Mouse (Mus musculus) small intestine, adult 2 months (tissue): ENCODE data around the gene Antxr1. TPM values are rescaled to one million over a fixed set of nuclear protein-coding genes. Genes with fewer than 3 reads are reported as not detected.

Source experiments
- H3K27ac ChIP-seq: fragments of 200-500 bp; 2 replicates; pipeline ENCODE4 v1.5.1; 2012; ENCODE audit warnings: low read depth, low read length, control low read depth, inconsistent platforms; ENCODE audit not compliant: insufficient read depth
- H3K27me3 ChIP-seq: fragments of 200-500 bp; 2 replicates; pipeline ENCODE4 v1.6.1; 2012; ENCODE audit warnings: mild to moderate bottlenecking, moderate library complexity, low read length, inconsistent platforms; ENCODE audit not compliant: control insufficient read depth, insufficient read depth
- H3K36me3 ChIP-seq: fragments of 200-500 bp; 2 replicates; pipeline ENCODE4 v1.6.1; 2012; ENCODE audit warnings: mild to moderate bottlenecking, low read length, control low read depth, inconsistent platforms; ENCODE audit not compliant: control insufficient read depth, insufficient read depth
- H3K4me1 ChIP-seq: fragments of 200-500 bp; 2 replicates; pipeline ENCODE4 v1.6.1; 2012; ENCODE audit warnings: low read length, inconsistent platforms, mixed read lengths; ENCODE audit not compliant: control insufficient read depth, insufficient read depth, insufficient read length
- H3K4me3 ChIP-seq: fragments of 200-500 bp; 2 replicates; pipeline ENCODE4 v1.5.1; 2012; ENCODE audit warnings: low read depth, mild to moderate bottlenecking, control low read depth, inconsistent platforms, low read length, moderate library complexity
- CTCF ChIP-seq: fragments of 200-500 bp; IDR thresholded peaks from 2 replicates; pipeline ENCODE4 v1.5.1; 2012; ENCODE audit warnings: low read depth, mild to moderate bottlenecking, control low read depth, inconsistent platforms, low read length, moderate library complexity, mixed read lengths; ENCODE audit not compliant: insufficient replicate concordance, insufficient read length; ENCODE audit errors: extremely low read depth
- POLR2A ChIP-seq: fragments of 200-500 bp; IDR thresholded peaks from 2 replicates; pipeline ENCODE4 v1.6.1; 2012; ENCODE audit warnings: low read depth, mild to moderate bottlenecking, control low read depth, inconsistent platforms, low read length, moderate library complexity
- WGBS: fragments of 180-500 bp; shearing (Covaris S2); methylation state at CpG from one replicate; pipeline ENCODE4 v1.1.7; 2018; 5-methylcytosine and 5-hydroxymethylcytosine counted together
- polyA plus RNA-seq: library from polyadenylated mRNA; depleted of rRNA; stranded (reverse); fragments of >200 nt; gene quantifications from 2 replicates; pipeline ENCODE4 v1.2.3, GENCODE M21; 2012

The Antxr1 gene
- polyA plus RNA-seq, 1 experiment: 3.9 TPM

DNA sequence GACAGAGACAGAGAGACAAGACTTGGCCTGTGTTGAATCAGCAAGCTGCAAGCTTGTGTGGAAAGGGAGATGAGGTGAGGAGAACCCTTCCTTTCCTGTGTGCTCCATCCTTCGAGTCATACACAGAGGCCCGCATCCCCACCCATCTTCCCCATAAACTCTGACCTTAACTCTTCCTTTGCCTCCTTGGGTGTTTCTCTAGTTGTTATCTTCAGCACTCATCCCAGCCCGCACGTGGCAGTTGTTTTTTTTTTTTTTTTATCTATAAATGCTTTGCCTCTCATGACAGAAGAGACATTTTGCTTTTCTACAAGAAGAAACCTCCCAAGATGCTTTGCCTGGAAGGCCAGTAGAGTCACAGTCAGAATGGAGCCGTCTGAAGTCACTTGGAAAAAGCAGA is 197.1 kb downstream of the Antxr1 start:
- no peaks in the 10 kb centered on the region for H3K27me3 ChIP-seq
- 59% methylated on average over 5 of the region's 5 CpGs for WGBS
- H3K36me3 ChIP-seq: no peaks in the 10 kb centered on the region
- no peak overlapping the region for H3K27ac ChIP-seq
- no peak overlapping the region for H3K4me3 ChIP-seq
- TF ChIP-seq CTCF (no peak), POLR2A (no peak)
- H3K4me1 ChIP-seq: no peaks in the 10 kb centered on the region; the same call in 1 of the 2 replicates

DNA sequence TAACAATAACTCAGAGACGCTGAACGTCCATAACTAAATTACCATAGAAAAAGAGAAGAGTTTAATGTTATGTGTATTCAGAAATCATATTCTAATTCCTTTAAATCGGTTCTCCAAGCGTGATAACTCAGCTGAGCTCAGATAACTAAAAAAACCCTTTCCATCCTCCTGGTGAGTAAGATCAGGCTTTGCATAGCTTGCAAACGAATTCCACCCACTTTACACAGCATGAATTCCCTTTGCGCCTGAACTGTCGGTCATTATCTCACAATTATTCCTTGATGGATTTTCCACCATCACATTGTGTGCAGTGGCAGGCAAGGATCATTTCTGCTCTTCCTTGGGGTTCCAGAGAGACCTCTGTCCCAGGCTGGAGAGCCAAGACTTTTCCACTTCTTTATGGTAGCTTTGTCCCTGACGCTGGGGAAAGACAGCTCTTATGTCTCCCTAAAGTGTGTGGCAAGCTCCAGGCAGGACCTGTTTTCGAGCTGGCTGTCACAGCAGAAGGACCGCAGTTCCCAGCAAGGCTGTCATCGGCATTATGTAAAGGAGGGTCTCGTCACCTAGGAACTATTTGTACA is 201.6 kb downstream of the Antxr1 start:
- Histone ChIP-seq H3K36me3 (no peaks in the 10 kb centered on the region), H3K4me1 (no peaks in the 10 kb centered on the region), H3K27ac (no peak overlapping the region), H3K27me3 (no peaks in the 10 kb centered on the region), H3K4me3 (no peak overlapping the region)
- TF ChIP-seq POLR2A (no peak), CTCF (no peak)
- WGBS: 77% methylated on average over 12 of the region's 12 CpGs

- Histone ChIP-seq H3K36me3 (no peaks in the 10 kb centered on the region), H3K4me3 (no peak overlapping the region), H3K4me1 (no peaks in the 10 kb centered on the region), H3K27ac (no peak overlapping the region), H3K27me3 (no peaks in the 10 kb centered on the region)
- TF ChIP-seq POLR2A (no peak), CTCF (no peak)
- WGBS: 36% methylated on average over 3 of the region's 3 CpGs
Observed at GRCm38 (mm10) chr6:87133520-87133919, 202.1 kb downstream of the Antxr1 start.

DNA sequence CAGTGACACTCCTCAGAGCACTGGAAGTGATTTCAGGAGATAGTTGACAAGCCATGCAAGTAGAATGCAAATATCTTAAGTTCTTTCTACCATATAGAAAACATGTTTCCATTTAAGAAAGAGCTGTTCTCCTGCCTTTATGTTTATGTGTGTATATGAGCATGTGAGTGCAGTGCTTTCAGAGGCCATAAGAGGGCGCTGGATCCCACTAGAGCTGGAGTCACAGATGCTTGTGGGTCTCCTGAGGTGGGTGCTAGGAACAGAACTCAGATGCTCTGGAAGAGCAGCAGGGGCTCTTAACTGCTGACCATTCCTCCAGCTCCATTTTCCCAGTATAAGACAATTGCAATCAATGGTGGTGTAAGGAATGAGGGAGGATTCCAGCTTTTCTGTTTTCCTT is 204.5 kb downstream of the Antxr1 start:
- TF ChIP-seq POLR2A (no peak), CTCF (no peak)
- Histone ChIP-seq H3K27me3 (no peaks in the 10 kb centered on the region), H3K36me3 (no peaks in the 10 kb centered on the region), H3K4me1 (peaks cover 6% of the 10 kb centered on the region; the same call in 1 of the 2 replicates), H3K4me3 (no peak overlapping the region), H3K27ac (no peak overlapping the region)
- WGBS: 67% methylated on average over 1 of the region's 1 CpGs

DNA sequence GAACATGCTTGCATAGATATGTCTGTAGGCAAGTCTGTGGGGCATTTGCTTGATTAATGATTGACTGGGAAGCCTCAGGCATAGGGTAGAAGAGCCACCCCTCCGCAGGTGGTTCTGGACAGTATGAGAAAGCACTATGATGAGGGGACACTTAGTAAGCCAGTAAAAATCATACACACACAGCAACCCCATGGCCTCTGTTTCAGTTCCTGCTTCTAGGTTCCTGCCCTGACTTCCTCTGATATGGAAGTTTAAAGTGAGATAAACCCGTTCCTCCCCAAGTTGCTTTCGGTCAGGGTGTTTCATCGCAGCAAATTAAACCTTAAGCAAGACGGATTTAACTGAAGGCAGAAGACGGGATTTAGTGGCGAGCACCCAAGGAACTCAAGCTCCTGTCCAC is 205.0 kb downstream of the Antxr1 start:
- H3K27me3 ChIP-seq: no peaks in the 10 kb centered on the region
- H3K36me3 ChIP-seq: no peaks in the 10 kb centered on the region
- peaks cover 6% of the 10 kb centered on the region; the same call in 1 of the 2 replicates for H3K4me1 ChIP-seq
- 86% methylated on average over 7 of the region's 7 CpGs for WGBS
- TF ChIP-seq POLR2A (no peak), CTCF (no peak)
- no peak overlapping the region for H3K27ac ChIP-seq
- H3K4me3 ChIP-seq: no peak overlapping the region

DNA sequence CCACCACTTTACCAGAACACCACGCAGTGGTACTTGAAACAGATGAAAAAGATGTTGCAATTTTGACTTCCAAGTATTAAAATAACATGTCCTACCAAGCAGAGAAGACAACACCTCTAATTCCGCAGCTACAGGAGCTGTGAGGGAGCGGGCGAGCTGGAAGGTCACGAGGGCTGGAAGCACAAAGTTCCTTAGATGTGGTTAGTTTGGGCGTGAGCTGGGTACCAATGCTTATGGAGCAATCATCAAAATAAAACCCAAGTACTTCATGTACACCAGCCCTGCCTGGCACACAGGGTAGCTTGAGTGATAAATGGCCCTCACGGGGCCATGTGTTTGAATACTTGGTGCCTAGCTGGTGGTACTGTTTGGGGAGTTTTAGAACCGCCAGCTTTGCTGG is 205.8 kb downstream of the Antxr1 start:
- TF ChIP-seq POLR2A (no peak), CTCF (no peak)
- Histone ChIP-seq H3K4me1 (peaks cover 6% of the 10 kb centered on the region; the same call in 1 of the 2 replicates), H3K27me3 (no peaks in the 10 kb centered on the region), H3K4me3 (no peak overlapping the region), H3K27ac (no peak overlapping the region), H3K36me3 (no peaks in the 10 kb centered on the region)
- WGBS: 86% methylated on average over 8 of the region's 8 CpGs

- Histone ChIP-seq H3K4me1 (peaks cover 6% of the 10 kb centered on the region; the same call in 1 of the 2 replicates), H3K27ac (no peak overlapping the region), H3K27me3 (no peaks in the 10 kb centered on the region), H3K36me3 (no peaks in the 10 kb centered on the region), H3K4me3 (no peak overlapping the region)
- WGBS: 28% methylated on average over 8 of the region's 8 CpGs
- TF ChIP-seq POLR2A (no peak), CTCF (no peak)
Observed at GRCm38 (mm10) chr6:87127049-87127753, 208.4 kb downstream of the Antxr1 start.
